Mouse (Mus musculus) central nervous system, embryonic 11.5 days (tissue): ENCODE data around the gene Btnl4. TPM values are rescaled to one million over a fixed set of nuclear protein-coding genes. Genes with fewer than 3 reads are reported as not detected.

Source experiments
- polyA plus RNA-seq: library from polyadenylated mRNA; depleted of rRNA; stranded (reverse); fragments of >200 nt; gene quantifications from 2 replicates; pipeline ENCODE4 v1.2.3, GENCODE M21; 2012; rRNA removed

Btnl4 gene
- not detected in 2 replicates for polyA plus RNA-seq

GRCm38 (mm10) chr17:34477238-34478013 lies at the start of gene Btnl4:
Gene Btnl4 (minus strand): TSS chr17:34477318.

GRCm38 (mm10) chr17:34517252-34517651 lies 40.1 kb upstream of the Btnl4 start, which contains the start of gene Btnl6:
Gene Btnl6 (minus strand): TSS chr17:34517352.

Other genes starting within 250 kb of the Btnl4 start
- gene H2-Ob, start 238.4 kb downstream of the Btnl4 start, polyA plus RNA-seq: not detected in 2 replicates
- gene H2-Ab1, start 219.6 kb downstream of the Btnl4 start, polyA plus RNA-seq: 2.3 and 2.9 TPM in 2 replicates
- 0.07 and 0.08 TPM in 2 replicates for gene H2-Aa, start 189.5 kb downstream of the Btnl4 start, polyA plus RNA-seq
- 0.67 and 0.79 TPM in 2 replicates for gene H2-Eb1, start 171.5 kb downstream of the Btnl4 start, polyA plus RNA-seq
- gene H2-Eb2, start 151.7 kb downstream of the Btnl4 start, polyA plus RNA-seq: 0.01 and 0.02 TPM in 2 replicates
- 0.05 and 0.06 TPM in 2 replicates for gene Btnl2, start 122.5 kb downstream of the Btnl4 start, polyA plus RNA-seq
- not detected in 2 replicates for gene Btnl1, start 100.2 kb downstream of the Btnl4 start, polyA plus RNA-seq
- 4.8 and 7.0 TPM in 2 replicates for gene BC051142, start 78.5 kb downstream of the Btnl4 start, polyA plus RNA-seq
- not detected in 2 replicates for gene Btnl6, start 40.0 kb upstream of the Btnl4 start, polyA plus RNA-seq
- gene Notch4, start 87.0 kb upstream of the Btnl4 start, polyA plus RNA-seq: 12.7 and 23.2 TPM in 2 replicates
- 3.7 and 6.2 TPM in 2 replicates for gene Gpsm3, start 112.5 kb upstream of the Btnl4 start, polyA plus RNA-seq
- 163 and 174 TPM in 2 replicates for gene Pbx2, start 113.9 kb upstream of the Btnl4 start, polyA plus RNA-seq
- gene Ager, start 120.5 kb upstream of the Btnl4 start, polyA plus RNA-seq: 12.3 and 15.5 TPM in 2 replicates
- 146 and 186 TPM in 2 replicates for gene Rnf5, start 126.4 kb upstream of the Btnl4 start, polyA plus RNA-seq
- gene Agpat1, start 126.9 kb upstream of the Btnl4 start, polyA plus RNA-seq: 91.7 and 142 TPM in 2 replicates
- gene Egfl8, start 138.7 kb upstream of the Btnl4 start, polyA plus RNA-seq: 6.8 and 9.5 TPM in 2 replicates
- gene Ppt2, start 151.2 kb upstream of the Btnl4 start, polyA plus RNA-seq: 18.8 and 23.6 TPM in 2 replicates
- 7.1 and 9.7 TPM in 2 replicates for gene Prrt1, start 152.2 kb upstream of the Btnl4 start, polyA plus RNA-seq
- gene Fkbpl, start 167.4 kb upstream of the Btnl4 start, polyA plus RNA-seq: 5.1 and 6.5 TPM in 2 replicates
- 59.4 and 71.2 TPM in 2 replicates for gene Atf6b, start 169.8 kb upstream of the Btnl4 start, polyA plus RNA-seq
- gene Tnxb, start 193.2 kb upstream of the Btnl4 start, polyA plus RNA-seq: 0.06 and 0.09 TPM in 2 replicates